Mouse (Mus musculus): Measurements from ENCODE around the gene Slit3. TPM values are rescaled to one million over a fixed set of nuclear protein-coding genes. Genes with fewer than 3 reads are reported as not detected.

The Slit3 gene
- total RNA-seq (2021) = 10 to 100 TPM in 1 of 2 experiments, 1 to 10 TPM in 1; 9.5 to 13.2 TPM
- long read RNA-seq, experiment 1 = 0 reads
- long read RNA-seq, experiment 2 = 0 reads

DNA sequence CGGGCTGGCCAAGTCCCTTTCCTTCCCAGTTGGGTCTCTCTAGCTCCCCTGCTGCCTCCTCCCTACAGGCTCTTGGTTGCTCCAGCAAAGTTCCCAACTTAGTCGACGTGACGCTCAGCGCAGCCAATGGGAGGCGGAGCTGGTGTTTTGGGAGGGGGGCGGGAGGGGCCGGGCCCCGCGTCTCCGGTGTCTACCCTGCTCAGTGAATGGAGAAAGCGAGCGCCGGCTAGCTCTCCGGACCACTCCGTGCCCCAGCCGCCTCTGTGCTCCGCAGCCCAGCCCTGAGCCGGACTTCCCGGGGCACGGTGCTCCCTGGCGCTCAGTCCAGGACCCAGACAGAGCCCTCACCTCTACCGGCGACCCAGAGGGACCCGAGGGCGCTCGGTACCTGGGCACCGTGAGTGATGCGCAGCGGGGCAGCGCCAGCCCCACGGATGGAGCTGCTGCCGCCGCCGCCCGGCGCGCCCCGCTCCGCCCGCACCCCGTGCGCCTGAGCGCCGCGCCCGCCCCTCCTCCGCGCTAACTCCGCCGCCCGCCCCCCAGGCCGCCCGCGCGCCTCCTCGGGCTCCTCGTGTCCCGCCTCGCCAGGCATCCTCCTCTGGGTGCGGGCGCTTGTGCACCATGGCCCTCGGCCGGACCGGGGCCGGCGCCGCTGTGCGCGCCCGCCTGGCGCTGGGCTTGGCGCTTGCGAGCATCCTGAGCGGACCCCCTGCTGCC is at the start of gene Slit3:
Gene Slit3, plus strand, starts transcription at position 331 of the 717 bp plus-strand sequence.
- DNase-seq = peak; percentile 76

DNA sequence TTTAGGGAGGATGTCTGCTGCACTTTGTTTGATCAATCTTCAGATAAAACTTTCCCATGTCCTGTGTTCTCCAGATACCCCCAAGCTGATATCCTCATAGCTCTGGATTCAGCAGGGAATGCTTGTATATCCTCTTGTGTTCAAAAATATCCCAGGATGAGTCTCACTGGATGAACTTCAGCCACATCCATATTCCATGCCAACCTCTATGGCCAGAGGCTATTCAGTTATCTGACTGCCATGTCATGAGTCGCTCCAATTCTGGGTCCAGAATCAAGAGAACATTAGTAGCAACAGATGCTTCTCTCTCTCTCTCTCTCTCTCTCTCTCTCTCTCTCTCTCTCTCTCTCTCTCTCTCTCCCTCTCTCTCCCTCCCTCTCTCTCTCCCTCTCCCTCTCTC is 49.6 kb upstream of the Slit3 start:
- no peak for DNase-seq

DNA sequence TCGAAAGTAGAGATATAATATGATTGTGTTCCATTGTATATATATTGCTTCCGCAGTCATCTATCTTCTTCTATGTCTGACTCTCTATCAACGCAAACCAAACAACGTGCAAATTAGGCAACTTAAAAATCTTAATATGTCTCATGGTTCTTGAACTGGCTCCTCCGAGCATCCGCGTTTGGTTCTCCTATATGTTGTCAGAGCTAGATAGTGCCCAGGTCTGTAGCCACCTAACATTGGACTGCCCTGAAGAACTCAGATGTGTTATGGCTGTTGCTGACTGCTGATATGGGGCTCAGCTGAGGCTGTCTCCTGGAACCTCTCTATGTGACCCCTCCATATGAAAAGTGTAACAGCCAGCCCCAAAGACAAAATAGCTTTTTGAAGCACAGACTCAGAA is 45.6 kb upstream of the Slit3 start:
- no peak for DNase-seq

DNA sequence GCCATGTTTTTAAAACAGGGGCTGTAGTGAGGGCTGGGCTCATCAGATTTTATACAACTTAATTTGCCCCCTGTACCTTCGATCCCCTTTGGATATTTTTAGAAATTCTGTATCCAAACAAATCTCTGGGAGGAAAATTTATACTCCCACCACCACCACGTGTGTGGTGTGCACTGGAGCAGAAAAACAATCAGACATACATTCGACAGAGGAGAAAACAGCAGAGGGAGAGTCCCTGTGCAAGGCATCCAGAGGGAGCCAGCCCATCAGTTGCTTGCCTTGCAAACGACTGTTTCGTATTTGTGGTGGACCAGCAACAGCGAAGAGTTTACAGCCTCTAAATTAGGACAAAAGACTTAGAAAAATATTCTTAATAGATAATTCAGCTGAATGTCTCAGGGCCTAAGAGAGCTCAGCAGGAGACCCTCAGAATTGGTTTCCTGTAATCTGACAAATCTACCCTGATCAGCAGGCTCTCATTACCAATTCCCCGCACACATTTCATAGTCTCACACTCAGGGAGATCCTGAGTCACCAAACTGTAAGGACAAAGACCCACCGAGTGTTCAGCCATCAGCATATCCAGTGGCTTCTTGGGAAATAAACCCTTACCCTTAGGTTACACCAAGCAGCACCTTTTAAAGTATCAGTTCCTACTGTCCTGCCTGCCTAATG is 40.4 kb upstream of the Slit3 start:
- DNase-seq = no peak

DNA sequence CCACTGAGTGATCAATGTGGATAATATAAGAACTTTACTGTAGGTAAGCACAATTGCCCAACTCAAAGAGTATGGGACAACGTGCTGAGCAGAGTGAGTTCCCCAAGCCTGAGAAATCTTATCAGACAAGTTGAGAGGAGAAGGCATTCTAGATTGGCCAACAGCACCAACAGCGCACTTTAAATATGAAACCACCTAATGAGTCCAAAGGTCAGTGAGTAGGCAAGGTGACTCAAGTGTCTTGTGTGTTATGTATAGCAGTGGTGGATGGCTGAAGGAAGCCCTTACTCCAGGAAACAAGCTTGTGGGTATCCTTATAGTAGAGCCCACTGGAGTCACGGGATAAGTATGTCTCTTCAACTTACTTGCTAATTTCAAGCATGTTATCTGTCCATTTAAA is 38.7 kb upstream of the Slit3 start:
- no peak for DNase-seq

DNA sequence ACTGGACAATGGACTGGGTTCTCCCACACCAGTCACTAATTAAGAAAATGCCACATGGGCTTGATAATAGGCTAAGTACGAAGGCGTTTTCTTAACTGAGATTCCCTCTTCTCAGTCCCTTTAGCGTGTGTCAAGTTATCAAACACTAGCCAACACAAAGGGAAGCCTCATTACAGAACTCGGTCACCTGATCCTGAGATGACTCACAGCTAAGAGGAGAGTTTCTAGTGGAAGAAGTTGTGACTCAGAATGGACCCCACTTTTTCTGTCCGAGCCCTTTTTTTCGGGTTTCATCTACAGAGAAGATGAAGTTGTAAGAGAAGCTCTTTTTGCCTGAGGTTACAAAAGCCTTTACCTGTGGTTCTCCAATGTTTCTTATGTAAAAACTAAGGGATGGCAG is 38.0 kb upstream of the Slit3 start:
- DNase-seq = no peak

DNA sequence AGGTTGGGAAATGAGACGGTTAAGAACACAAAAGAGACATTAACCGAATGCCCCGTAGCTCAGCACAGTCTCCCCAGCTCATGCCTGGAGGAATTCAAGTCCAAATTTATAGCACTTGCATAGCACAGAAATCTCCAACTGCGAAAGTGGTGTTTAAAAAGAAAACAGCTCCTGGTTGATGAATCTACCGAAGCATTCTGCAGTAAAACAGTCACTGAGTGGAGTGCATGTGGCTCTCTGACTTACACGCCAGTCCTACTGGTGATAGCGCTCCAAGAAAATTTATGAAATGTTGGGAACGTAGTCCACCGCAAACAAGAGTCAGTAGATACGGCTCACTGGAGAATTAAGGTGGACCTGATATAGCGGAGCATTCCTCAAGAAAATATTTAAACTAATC is 35.7 kb upstream of the Slit3 start:
- no peak for DNase-seq

DNA sequence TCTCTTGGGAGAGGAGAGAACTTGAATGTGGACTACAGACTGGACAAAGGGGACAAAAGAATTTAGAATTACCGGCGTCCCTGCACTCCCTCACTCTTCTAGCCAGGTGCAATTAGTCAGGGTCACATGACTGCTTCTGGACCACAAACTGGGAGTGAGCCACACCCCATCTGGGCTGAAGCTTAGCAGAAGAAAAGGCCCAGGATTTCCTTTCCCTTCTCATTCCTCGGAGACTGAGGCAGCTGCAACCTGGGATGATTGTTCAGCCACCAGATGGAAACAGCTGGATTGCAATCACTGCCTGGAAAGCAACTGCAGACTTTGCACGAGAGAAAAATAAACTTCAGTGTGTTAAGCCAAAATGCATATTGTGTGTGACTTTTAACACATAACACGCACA is 35.0 kb upstream of the Slit3 start:
- no peak for DNase-seq

DNA sequence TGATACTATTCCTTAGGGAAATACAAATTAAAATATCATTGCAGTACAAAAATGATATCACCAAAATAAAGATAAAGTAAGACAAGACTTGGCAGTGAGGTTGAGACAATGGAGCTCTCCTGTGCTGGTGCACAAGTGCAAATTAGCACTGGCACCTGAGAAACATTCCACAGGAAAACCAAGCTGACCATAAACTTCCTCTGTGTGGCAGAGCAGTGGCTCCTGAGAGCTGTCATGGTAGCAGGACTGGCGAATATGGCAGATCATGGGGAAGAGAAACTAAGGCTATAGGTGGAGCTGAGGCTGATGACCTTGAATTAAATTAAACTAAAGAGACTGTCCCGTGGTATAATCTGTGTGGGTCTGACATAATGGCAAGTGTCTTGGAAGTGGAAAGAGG is 33.6 kb upstream of the Slit3 start:
- DNase-seq = no peak

DNA sequence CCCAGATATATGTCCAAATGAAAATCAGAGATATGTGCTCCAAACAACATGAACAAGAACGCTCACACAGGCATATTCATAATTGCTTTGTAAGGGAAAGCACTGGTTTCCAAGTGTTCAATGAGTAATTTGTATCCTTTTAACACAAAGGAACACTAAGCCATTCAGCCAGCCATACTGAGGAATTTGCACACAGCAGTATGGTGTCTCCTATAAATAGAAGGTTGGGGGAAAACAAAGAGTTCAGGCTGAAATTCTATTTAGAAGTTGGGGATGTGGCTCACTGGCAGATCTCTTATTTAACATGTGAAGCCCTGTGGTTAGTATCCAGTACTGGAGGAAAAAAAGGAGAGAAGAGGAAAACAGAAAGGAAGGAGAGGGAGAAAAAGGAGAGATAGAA is 32.9 kb upstream of the Slit3 start:
- no peak for DNase-seq

DNA sequence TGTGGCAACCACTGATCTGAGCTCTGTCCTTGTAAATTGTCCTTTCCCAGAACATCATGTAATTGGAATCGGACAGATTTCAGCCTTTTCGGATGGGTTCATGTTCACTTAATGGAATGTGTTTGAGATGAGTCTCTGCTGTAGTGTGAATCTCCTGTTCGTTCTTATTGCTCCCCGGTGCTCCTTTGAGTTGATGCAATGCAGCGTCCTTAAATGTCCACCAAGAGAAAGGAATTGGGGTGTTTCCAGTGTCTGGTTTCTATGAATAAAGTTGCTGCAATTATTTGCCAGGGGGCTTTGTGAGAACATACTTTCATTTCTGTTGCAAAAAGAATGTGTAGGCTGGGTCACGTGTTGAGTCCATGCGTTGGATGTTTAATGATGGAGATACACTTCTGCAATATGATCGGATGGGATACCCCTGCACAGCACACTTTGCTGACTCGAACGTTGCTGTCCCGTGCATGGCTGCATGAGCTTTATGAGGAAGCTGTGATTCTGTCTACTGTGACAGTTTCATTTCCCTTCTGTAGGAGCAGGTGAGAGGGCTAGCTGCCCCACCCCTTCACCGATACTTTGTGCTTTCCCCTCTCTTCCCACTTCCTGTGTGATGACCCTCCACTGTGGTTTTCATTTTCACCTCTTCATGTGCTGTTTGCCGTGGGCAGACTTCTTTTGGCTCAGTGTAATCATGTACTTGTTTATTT is 30.2 kb upstream of the Slit3 start:
- DNase-seq = no peak

DNA sequence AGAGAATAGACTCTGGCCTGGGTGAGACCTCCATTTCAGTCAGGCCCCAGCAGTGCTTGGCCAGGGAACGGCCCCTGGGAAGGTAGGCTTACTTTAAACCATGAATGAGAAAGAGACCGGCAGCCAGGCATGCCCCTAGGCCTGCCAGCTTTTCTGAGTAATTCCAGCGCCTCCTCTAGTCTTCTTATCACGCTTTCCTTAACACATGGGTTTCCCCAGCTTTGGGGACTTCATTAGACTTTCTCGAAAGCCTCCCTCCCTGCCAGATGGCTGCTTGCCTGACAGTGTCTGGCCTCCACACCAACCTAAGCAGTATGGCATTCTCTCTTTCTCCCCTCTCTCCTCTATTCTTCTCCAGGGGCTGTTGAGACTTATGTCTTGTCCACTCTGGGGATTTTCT is 24.5 kb upstream of the Slit3 start:
- DNase-seq = no peak

DNA sequence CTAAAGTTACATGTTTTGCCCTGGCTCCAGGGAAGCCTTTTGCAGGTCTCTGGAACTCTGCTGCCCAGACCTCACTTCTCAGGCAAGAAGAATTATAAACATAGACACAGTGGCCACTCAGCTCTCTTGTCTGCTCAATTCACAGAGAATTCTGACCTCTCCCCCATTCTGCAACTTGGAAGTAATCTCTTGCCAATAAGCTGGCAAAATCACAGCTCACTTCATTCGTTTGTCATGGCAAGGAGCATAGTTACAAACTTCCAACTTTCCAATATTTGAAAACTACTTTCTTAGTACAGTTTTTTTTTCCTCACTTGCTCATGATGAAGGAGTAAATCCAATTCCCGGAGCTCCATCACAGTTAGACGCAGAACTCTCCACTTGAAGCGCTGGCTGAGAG is 11.2 kb upstream of the Slit3 start:
- no peak for DNase-seq

DNA sequence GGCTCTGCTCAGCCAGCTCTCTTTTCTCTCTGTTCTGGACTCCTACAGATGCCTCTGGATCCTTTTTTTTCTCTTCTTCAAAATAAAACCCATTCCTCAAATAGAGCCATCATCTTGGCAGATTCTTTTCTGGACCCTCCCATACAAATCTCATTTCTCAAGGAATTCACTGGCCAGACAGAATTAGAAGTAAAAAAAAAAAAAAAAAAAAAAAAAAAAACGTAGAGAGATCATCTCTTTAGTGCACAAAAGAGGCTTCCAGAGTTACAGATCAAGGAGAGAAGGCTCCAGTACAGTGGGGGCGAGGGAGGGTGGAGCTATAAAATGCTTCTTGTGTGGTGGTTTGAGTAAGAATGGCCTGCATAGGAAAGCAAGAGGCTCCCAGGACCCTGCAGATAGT is 10.2 kb upstream of the Slit3 start:
- no peak for DNase-seq

DNA sequence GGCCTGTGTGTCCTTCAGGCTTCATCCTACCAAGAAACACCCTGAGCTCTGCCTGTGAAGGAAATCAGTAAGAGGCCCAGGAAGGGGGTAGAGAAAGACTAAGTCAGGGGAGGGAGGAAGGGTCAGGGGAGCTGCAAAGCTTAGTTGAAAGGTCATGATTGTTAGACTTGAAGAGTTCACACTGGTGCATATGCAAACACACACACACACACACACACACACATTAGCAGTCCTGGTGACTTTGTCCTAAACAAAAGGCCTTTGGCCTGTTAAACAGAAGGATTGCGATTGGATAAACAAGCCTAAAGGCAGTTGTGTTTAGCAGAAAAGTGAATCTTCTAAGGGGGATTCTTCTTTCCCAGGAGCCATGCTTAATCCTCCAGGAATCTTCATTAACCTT is 7.7 kb upstream of the Slit3 start:
- DNase-seq = no peak

DNA sequence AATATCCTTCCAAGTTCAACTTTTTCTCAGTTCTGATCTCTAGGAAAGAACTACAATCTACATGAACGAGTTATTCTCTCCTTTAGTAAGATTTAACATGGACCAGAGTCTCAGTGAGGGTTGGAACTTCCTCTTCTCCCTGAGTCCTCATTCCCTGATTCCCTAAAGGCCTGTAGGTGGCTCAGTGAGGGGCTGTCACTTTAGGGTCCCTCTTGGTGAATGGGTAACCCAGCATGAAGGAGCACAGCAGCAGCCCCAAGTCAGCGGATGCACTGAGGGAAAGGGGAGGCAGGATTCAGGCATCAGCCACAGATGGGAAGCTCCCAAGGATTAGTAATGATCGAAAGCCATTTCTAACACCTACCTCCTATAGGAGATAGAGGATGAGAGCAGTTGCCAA is 4.6 kb upstream of the Slit3 start:
- DNase-seq = no peak

DNA sequence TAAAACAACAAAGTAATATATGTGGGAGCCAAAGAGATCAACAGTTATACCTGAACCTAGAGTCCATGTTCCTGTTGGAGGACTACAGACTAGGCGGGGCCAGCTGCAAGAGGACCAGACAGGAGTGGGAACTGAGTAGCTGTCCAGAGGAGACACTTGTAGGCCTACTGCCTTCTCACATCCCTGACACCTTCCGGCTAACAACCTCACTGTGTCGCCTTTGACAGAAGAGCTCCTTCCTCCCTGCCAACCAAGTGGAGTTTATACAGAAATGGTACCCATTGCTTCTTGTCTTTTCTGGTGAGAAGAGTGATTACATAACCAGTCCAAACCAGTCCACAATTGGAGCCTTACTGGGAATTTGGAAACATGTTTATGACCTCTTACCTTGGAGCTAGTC is 3.2 kb upstream of the Slit3 start:
- DNase-seq = no peak

DNA sequence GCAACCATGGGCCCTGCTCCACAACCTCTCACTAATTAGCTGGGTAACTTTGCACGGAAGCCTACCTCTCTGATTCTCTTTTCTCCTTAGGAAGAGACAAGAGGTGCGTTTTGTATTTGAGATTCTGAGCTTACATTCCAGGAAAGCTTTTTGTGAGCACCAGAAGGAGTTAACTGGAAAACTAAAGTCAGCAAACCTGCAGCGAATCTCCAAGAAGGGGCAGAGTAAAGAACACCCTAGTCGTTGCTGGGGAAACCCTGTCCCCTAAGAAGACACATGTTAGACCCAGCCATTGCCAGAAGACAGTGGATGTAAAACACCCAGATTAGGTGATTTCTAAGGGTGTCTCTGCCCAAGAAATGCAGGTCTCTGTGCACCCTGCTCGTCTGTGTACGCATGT is 2.3 kb upstream of the Slit3 start:
- DNase-seq = no peak

DNA sequence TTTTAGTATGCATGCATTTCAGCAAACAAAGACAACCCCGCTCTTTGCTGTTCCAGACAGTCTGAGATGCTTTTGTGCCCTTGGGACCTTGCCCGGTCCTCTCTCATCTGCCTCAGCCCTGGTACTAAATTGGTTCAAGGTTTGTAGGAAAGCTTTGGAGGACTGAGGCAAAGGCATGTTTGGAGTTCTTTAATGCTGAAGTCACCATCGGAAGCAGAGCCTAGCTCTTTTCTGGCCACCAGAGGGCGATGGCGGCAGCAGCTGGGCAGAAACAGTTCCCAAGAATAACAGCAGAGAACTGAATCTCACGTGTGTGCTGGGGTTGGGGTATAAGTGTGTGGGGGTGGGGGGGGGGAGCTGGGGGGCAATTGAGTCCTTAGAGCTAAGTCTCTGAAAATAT is 1.7 kb upstream of the Slit3 start:
- peak; percentile 44 for DNase-seq

DNA sequence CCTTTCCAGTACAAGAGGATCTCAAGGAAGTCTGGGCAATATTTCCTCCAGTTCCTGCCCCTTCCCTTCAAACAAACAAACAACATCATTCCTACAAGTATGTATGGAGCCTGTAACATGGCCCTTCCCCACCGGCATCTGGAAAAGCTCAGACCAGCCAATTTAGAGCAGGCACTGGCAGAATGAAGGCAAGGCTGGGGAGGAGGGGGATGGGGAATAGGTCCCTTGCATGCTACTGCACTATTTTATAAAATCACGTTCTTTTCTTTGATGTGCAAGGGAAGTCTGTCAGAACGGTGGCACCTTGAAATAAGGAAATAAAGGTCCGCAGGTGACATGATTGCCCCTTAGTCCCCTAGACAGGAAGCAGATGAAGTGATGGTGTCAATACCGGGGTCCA is 948 bp upstream of the Slit3 start:
- DNase-seq = no peak

DNA sequence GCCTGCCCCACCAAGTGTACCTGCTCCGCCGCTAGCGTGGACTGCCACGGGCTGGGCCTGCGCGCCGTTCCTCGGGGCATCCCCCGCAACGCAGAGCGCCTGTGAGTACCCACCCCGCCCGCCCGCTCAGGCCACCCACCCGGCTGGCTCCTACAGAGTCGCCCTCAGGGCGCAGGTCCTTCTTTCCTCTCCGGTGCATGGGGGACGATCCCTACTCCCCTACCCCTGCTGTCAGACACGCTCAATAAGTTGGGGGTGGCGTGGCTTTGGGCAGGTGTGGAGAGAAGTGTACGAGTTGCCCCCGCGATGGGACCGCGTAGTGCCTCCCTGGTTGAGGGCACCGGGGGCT is 561 bp downstream of the Slit3 start:
- DNase-seq = no peak

DNA sequence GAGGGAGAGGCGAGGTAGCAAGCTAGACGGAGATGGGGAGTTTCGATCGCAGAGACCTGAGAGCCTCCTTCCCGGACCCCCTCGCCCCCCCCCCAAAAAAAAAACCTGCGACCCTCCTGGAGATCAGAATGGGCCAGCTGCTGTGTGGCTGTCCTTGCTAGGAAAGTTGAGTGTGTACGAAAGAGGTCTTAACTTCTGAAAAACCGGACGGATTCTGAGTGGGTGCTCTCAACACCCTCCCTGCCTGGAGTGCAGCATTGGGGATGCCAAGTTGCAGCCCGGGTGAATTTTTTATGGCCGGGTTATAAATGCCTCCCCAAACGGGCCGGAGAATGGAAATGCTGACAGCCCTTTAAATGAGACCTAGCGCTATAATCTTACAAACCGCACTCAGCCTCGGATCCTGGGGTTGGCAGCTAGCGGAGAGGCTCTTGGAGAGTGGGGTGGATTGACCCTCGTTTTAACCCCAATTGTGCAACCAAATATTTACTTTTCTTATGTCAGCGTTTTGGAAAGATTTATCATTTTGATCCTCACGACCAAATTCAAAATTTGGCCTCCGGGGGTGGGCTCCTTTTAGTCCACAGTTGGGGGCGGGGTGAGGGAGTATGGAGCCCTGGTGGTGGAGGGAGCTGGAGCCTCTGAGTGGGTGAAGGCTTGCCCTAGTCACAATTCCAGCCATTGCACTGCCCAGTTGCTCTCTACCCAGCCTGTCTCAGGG is 1.2 kb downstream of the Slit3 start:
- DNase-seq = no peak
